Mouse (Mus musculus) limb, embryonic 11.5 days (tissue): ENCODE measurements around the gene Thap4. TPM values are rescaled to one million over a fixed set of nuclear protein-coding genes. Genes with fewer than 3 reads are reported as not detected.
"Not testable (repeated sequence)": the region's sequence is repeated elsewhere in the genome, so short reads cannot be mapped to it uniquely, and the experiment has no call there.

ENCODE experiments used
- ATAC-seq: fragments of 200-750 bp; cut with Nextera tagmentation; 2 replicates; pipeline ENCODE4 v1.8.0; 2017; ENCODE audit warnings: low read depth; ENCODE audit not compliant: insufficient number of reproducible peaks, low FRiP score, low TSS enrichment
- DNase-seq: peaks from one replicate; pipeline ENCODE4 v3.0.0-alpha.2; 2015; ENCODE audit warnings: low spot score
- H3K27ac ChIP-seq: fragments of 300-500 bp; sonication (generic); replicated peaks from 2 replicates; pipeline ENCODE4 v1.5.1; 2014; ENCODE audit warnings: low read depth, mild to moderate bottlenecking, low read length
- H3K27me3 ChIP-seq: fragments of 300-500 bp; sonication (generic); 2 replicates; pipeline ENCODE4 v1.6.1; 2014; ENCODE audit warnings: mild to moderate bottlenecking, low read length, mixed read lengths; ENCODE audit not compliant: control insufficient read depth, insufficient read depth
- H3K36me3 ChIP-seq: fragments of 300-500 bp; sonication (generic); 2 replicates; pipeline ENCODE4 v1.6.1; 2014; ENCODE audit warnings: mild to moderate bottlenecking, low read length, moderate library complexity, mixed read lengths; ENCODE audit not compliant: control insufficient read depth, insufficient read depth
- H3K4me1 ChIP-seq: fragments of 300-500 bp; sonication (generic); 2 replicates; pipeline ENCODE4 v1.6.1; 2014; ENCODE audit warnings: low read length, mixed read lengths; ENCODE audit not compliant: control insufficient read depth, insufficient read depth
- H3K4me2 ChIP-seq: fragments of 300-500 bp; sonication (generic); 2 replicates; pipeline ENCODE4 v1.6.1; 2014; ENCODE audit warnings: low read depth, mild to moderate bottlenecking, moderate library complexity; ENCODE audit not compliant: severe bottlenecking
- H3K4me3 ChIP-seq: fragments of 300-500 bp; sonication (generic); 2 replicates; pipeline ENCODE4 v1.5.1; 2014; ENCODE audit warnings: low read depth, low read length
- H3K9ac ChIP-seq: fragments of 300-500 bp; sonication (generic); 2 replicates; pipeline ENCODE4 v1.6.1; 2014; ENCODE audit warnings: mild to moderate bottlenecking, low read length
- H3K9me3 ChIP-seq: fragments of 300-500 bp; sonication (generic); 2 replicates; pipeline ENCODE4 v1.6.1; 2016; ENCODE audit warnings: low read length; ENCODE audit not compliant: control insufficient read depth
- WGBS: fragments of 180-500 bp; shearing (Covaris S2); extraction: QIAGEN DNeasy Blood & Tissue Kit; methylation state at CpG from one replicate; pipeline ENCODE4 v1.1.7; 2014; 5-methylcytosine and 5-hydroxymethylcytosine counted together
- polyA plus RNA-seq: library from polyadenylated mRNA; unstranded; fragments of >200 nt; fragmentation: Nextera tagmentation; extraction: Ambion mirVana; gene quantifications from 2 replicates; pipeline ENCODE4 v1.2.1, GENCODE M21; 2014

Thap4 gene
- polyA plus RNA-seq, 1 experiment from 2014 or later, result 44.0 TPM

DNA sequence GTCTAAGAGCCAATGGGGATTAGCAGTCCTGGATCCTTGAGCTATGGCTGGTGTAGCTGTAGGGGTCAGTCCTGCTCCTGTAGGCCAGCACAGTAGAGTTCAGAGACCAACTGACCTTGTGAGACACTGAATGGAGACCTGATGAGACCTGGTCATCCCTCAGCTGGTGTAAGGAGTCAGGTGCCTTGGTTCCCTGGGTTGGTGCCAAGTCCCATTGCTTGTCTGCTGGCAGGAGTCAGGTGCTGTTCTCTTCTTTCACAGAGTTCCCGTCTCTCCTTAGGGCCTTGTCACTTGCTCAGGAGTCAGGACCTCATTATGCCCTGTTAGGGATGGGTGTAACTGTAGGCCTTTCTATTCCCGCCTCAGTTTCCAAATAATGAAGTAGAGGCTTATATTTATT lies 32.2 kb upstream of the Thap4 start:
- Histone ChIP-seq H3K9ac (no peak overlapping the region), H3K36me3 (peaks cover 40% of the 10 kb centered on the region), H3K9me3 (no peaks in the 10 kb centered on the region), H3K27ac (no peak overlapping the region), H3K4me3 (no peak overlapping the region), H3K4me2 (no peak overlapping the region), H3K27me3 (no peaks in the 10 kb centered on the region), H3K4me1 (no peaks in the 10 kb centered on the region)
- 92% methylated on average over 2 of the region's 2 CpGs for WGBS
- DNase-seq (no peak), ATAC-seq (no peak)

DNA sequence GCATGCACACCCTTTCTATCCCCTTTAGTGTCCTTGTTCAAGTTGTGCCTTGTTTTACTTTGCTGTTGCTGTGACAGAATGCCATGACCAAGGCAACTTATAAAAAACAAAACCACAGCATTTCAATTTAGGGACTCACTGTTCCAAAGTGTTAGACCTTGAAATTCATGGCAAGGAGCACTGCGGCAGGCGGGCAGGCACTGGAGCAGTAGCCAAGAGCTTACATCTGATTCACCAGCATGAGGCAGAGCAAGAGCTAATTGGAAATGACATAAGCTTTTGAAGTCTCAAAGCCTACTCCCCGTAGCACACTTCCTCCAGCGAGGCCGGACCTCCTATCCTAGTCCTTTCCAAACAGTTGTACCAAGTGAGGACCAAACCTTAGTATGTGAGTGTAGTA lies 22.0 kb upstream of the Thap4 start:
- H3K36me3 ChIP-seq, result peaks cover 30% of the 10 kb centered on the region
- H3K27me3 ChIP-seq, result no peaks in the 10 kb centered on the region
- H3K27ac ChIP-seq, result no peak overlapping the region
- no peak for DNase-seq
- 90% methylated on average over 5 of the region's 5 CpGs for WGBS
- H3K4me1 ChIP-seq, result no peaks in the 10 kb centered on the region
- no peak for ATAC-seq
- no peak overlapping the region for H3K4me2 ChIP-seq
- H3K9me3 ChIP-seq, result no peaks in the 10 kb centered on the region
- H3K9ac ChIP-seq, result no peak overlapping the region
- no peak overlapping the region for H3K4me3 ChIP-seq

DNA sequence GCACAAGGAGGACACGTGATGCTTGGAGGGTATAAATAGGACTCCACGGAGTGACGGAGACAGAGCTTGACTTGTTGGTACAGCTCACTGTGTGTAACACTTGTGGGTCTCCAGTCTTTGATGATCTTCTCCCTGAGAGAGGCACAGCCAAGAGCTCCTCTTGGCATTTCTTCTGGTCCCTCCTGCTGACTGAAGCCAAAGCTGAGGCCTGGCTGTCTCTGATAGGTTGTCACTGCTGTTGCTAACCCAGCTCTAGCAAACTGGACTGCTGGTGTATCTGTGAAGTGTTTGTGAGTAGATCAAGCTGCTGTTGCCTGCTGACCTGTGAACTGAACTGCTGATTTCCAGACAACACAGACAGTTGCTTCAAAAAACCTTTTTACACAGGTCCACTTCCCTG lies 15.2 kb upstream of the Thap4 start:
- 93% methylated on average over 3 of the region's 3 CpGs for WGBS
- no peak overlapping the region for H3K27ac ChIP-seq
- H3K36me3 ChIP-seq, result peaks cover 12% of the 10 kb centered on the region
- no peaks in the 10 kb centered on the region for H3K4me1 ChIP-seq
- H3K9ac ChIP-seq, result no peak overlapping the region
- H3K4me2 ChIP-seq, result no peak overlapping the region
- no peaks in the 10 kb centered on the region for H3K9me3 ChIP-seq
- DNase-seq (no peak), ATAC-seq (no peak)
- no peak overlapping the region for H3K4me3 ChIP-seq
- H3K27me3 ChIP-seq, result no peaks in the 10 kb centered on the region

DNA sequence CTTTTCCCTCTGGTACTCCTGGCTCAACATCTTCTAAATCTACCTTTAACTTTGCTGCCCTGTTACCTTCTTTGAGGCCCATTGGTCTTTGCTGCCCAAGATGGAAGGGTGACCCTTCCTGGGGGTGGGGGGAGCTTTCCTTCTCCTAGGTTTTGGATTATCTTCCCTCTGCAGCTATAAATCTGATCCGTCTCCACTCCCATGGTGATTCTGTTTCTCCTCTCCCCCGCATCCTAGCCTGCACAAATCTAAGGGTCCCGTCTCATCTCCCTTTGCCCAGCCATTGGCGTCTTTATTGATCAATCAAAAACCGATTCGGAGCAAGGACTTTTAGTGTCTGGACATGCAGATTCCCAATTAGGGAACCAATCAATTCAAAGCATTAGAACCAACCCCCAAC lies 12.9 kb upstream of the Thap4 start:
- Histone ChIP-seq H3K27me3 (no peaks in the 10 kb centered on the region), H3K36me3 (peaks cover 5% of the 10 kb centered on the region; the same call in 1 of the 2 replicates), H3K9me3 (no peaks in the 10 kb centered on the region), H3K9ac (no peak overlapping the region), H3K4me3 (no peak overlapping the region), H3K4me1 (no peaks in the 10 kb centered on the region), H3K4me2 (no peak overlapping the region), H3K27ac (no peak overlapping the region)
- ATAC-seq (no peak), DNase-seq (no peak)
- 92% methylated on average over 6 of the region's 6 CpGs for WGBS

DNA sequence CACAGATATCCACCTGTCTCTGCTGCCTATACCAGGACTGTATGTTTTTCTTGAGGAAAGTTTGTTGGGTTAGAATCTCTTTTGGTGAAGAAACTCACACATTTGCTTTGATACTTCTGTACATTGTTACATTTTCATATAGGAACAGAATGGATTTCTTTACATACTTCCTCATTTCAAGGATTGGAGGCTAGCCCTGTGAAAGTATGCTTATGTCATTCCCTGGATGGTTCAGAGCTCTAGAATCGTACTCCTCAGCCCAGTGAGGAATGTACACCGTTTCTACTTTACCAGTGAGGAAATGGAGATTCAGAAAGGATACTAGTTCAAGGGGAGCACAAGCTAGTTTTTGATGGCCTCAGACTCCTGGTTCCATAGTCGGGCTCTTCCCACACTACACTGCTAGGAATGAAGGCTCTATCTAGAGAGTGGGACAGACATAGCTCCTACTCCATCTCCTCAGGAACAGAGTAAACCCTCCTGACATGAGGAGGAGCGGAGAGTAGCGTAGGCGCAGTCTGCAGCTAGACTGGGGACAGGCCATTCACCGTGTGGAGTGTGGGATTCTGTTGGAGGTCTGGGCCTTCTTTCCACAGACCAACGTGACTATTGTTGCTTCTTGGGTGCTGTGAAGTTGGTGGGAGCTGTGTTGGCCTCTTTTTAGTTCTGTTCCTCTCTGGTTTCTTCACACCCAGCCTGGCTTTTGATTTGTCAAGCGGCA lies 10.4 kb upstream of the Thap4 start:
- Histone ChIP-seq H3K4me2 (no peak overlapping the region), H3K27ac (no peak overlapping the region), H3K4me1 (no peaks in the 10 kb centered on the region), H3K9ac (no peak overlapping the region), H3K36me3 (0 out of 2 replicates have a peak, but pooled peaks cover 2% of the 10 kb centered on the region), H3K9me3 (no peaks in the 10 kb centered on the region), H3K4me3 (no peak overlapping the region), H3K27me3 (no peaks in the 10 kb centered on the region)
- 96% methylated on average over 9 of the region's 9 CpGs for WGBS
- DNase-seq (no peak), ATAC-seq (no peak)

DNA sequence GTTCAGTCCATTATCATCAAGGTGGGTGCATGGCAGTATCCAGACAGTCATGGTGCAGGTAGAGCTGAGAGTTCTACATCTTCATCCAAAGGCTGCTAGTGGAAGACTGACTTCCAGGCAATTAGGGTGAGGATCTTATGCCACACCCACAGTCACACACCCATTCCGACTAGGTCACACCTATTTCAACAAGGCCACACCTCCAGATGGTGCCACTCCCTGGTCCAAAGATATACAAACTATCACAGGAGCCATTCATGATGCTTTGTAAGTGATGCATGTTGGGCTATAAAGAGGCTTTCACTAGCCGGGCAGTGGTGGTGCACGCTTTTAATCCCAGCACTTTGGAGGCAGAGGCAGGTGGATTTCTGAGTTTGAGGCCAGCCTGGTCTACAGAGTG lies 8.9 kb upstream of the Thap4 start:
- DNase-seq, ATAC-seq, H3K27ac ChIP-seq, H3K27me3 ChIP-seq, H3K4me1 ChIP-seq, H3K9me3 ChIP-seq, H3K36me3 ChIP-seq, H3K4me3 ChIP-seq, H3K9ac ChIP-seq, H3K4me2 ChIP-seq: not testable (repeated sequence)
- 83% methylated on average over 3 of the region's 3 CpGs for WGBS

DNA sequence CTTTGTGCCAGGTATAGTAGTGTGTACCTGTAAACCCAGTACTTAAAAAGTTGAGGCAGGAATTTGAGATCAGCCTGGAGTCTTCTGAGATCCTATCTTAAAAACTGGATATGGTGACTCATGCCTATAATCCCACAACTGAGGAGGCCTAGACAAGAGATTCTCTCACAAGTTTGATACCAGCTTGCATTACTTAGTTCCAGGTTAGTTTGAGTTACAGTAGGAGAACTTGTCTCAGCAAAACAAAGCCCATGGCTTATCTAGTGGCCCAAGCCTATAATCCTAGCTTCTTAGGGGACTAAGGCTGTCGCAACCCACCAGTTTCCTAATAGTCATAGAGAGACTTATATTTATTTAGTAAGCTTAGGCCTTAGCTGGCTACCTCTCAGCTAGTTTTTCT lies 5.4 kb upstream of the Thap4 start:
- no peaks in the 10 kb centered on the region for H3K36me3 ChIP-seq
- no peak overlapping the region for H3K4me2 ChIP-seq
- no peak for DNase-seq
- 98% methylated on average over 1 of the region's 1 CpGs for WGBS
- H3K27ac ChIP-seq, result no peak overlapping the region
- ATAC-seq, result no peak
- no peak overlapping the region for H3K4me3 ChIP-seq
- H3K9me3 ChIP-seq, result no peaks in the 10 kb centered on the region
- H3K9ac ChIP-seq, result no peak overlapping the region
- no peaks in the 10 kb centered on the region for H3K27me3 ChIP-seq
- 0 out of 2 replicates have a peak, but pooled peaks cover 2% of the 10 kb centered on the region for H3K4me1 ChIP-seq

DNA sequence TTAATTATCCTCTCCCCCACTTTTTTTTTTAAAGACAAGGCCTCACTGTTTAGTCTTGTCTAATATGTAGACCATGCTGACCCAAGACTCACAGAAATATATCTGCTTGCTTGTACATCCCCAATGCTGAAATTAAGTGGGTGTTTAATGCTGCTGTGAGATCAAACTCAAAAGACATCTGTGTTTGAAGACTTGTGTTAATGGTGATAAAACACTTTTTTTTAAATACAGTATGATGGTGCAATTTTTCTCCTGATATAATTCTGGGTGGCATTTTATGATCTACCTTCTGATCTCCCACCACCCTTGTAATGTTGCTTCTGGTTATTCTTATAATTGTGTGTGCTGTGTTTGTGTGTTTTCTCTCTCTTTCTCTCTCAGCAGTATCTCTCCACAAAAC lies 1.5 kb upstream of the Thap4 start:
- Histone ChIP-seq H3K4me1 (peaks cover 7% of the 10 kb centered on the region), H3K27me3 (no peaks in the 10 kb centered on the region), H3K4me2 (peak overlapping the region; percentile 84; the same call in 1 of the 2 replicates), H3K9ac (no peak overlapping the region), H3K36me3 (no peaks in the 10 kb centered on the region), H3K4me3 (no peak overlapping the region), H3K27ac (no peak overlapping the region), H3K9me3 (no peaks in the 10 kb centered on the region)
- ATAC-seq (no peak), DNase-seq (no peak)

DNA sequence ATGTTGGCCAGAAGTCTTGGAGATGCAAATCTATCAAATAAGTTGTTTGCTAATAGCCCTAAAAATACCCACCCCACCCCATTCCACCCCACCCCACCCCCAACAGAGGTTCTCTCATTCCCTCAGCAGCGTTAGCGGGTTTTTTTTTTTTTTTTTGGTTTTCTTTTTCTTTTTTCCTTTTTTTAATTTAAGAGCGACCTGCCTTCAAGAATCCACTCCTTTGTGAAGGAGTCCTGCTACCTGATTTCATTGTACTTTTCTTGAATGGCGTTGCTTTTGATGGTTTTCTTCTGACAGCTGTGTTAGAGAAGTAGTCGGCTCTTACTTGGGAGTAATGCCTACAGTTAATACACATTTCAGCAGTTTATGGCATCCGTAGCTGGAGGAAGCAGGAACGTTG lies 954 bp upstream of the Thap4 start:
- Histone ChIP-seq H3K27ac (no peak overlapping the region), H3K4me2 (peak overlapping the region; percentile 84), H3K27me3 (no peaks in the 10 kb centered on the region), H3K36me3 (no peaks in the 10 kb centered on the region), H3K4me1 (peaks cover 7% of the 10 kb centered on the region), H3K9me3 (no peaks in the 10 kb centered on the region), H3K9ac (peak overlapping the region; percentile 85; the same call in 1 of the 2 replicates), H3K4me3 (peak overlapping the region; percentile 93)
- DNase-seq (no peak), ATAC-seq (no peak)
- WGBS, result 31% methylated on average over 7 of the region's 7 CpGs
